Mouse (Mus musculus) liver, embryonic 13.5 days (tissue): ENCODE results near the gene Arf4. TPM values are rescaled to one million over a fixed set of nuclear protein-coding genes. Genes with fewer than 3 reads are reported as not detected.

Experiments used
- ATAC-seq: fragments of 200-750 bp; cut with Nextera tagmentation; 2 replicates; pipeline ENCODE4 v1.8.0; 2017; ENCODE audit warnings: low read depth, mild to moderate bottlenecking, moderate number of reproducible peaks, moderate library complexity
- DNase-seq: peaks from one replicate; pipeline ENCODE4 v3.0.0; 2022
- H3K27ac ChIP-seq: fragments of 300-500 bp; sonication (generic); 2 replicates; pipeline ENCODE4 v1.5.1; 2015; ENCODE audit warnings: moderate library complexity, mild to moderate bottlenecking, inconsistent platforms
- H3K27me3 ChIP-seq: fragments of 300-500 bp; sonication (generic); 2 replicates; pipeline ENCODE4 v1.6.1; 2015; ENCODE audit warnings: mild to moderate bottlenecking, inconsistent platforms
- H3K36me3 ChIP-seq: fragments of 300-500 bp; sonication (generic); 2 replicates; pipeline ENCODE4 v1.6.1; 2015; ENCODE audit warnings: mild to moderate bottlenecking, inconsistent platforms
- H3K4me1 ChIP-seq: fragments of 300-500 bp; sonication (generic); replicated peaks from 2 replicates; pipeline ENCODE4 v1.6.1; 2015; ENCODE audit warnings: inconsistent platforms
- H3K4me2 ChIP-seq: fragments of 300-500 bp; sonication (generic); 2 replicates; pipeline ENCODE4 v1.6.1; 2015; ENCODE audit warnings: inconsistent platforms, mild to moderate bottlenecking, moderate library complexity
- H3K4me3 ChIP-seq: fragments of 300-500 bp; sonication (generic); replicated peaks from 2 replicates; pipeline ENCODE4 v1.5.1; 2015; ENCODE audit warnings: mild to moderate bottlenecking, inconsistent platforms
- H3K9ac ChIP-seq: fragments of 300-500 bp; sonication (generic); 2 replicates; pipeline ENCODE4 v1.6.1; 2015; ENCODE audit warnings: mild to moderate bottlenecking, inconsistent platforms
- H3K9me3 ChIP-seq: fragments of 300-500 bp; sonication (generic); replicated peaks from 2 replicates; pipeline ENCODE4 v1.6.1; 2016; ENCODE audit warnings: inconsistent platforms
- WGBS: fragments of 180-500 bp; shearing (Covaris S2); methylation state at CpG from one replicate; pipeline ENCODE4 v1.1.7; 2015; ENCODE audit not compliant: insufficient replicate concordance; 5-methylcytosine and 5-hydroxymethylcytosine counted together
- polyA plus RNA-seq: library from polyadenylated mRNA; unstranded; fragments of >200 nt; fragmentation: Nextera tagmentation; extraction: Ambion mirVana; gene quantifications from 2 replicates; pipeline ENCODE4 v1.2.1, GENCODE M21; 2015

Arf4 gene
- 160 and 203 TPM in 2 replicates for polyA plus RNA-seq

- H3K4me1 ChIP-seq, result peaks cover 40% of the 10 kb centered on the region
- H3K9me3 ChIP-seq, result no peaks in the 10 kb centered on the region
- H3K27me3 ChIP-seq, result no peaks in the 10 kb centered on the region
- DNase-seq (peak; percentile 97), ATAC-seq (peak; percentile 98)
- peaks cover 3% of the 10 kb centered on the region for H3K36me3 ChIP-seq
- H3K27ac ChIP-seq, result peak within 1 kb of the TSS; percentile 96
- under 1% methylated on average over 81 of the region's 83 CpGs for WGBS
- H3K4me2 ChIP-seq, result peak within 1 kb of the TSS; percentile 86
- peak within 1 kb of the TSS; percentile 97 for H3K9ac ChIP-seq
- H3K4me3 ChIP-seq, result peak within 1 kb of the TSS; percentile 93
These were observed at the start of gene Arf4 for GRCm38 (mm10) chr14:26637851-26638707. Gene Arf4, plus strand, starts transcription at chr14:26638074.

- Histone ChIP-seq H3K4me2 (no peak overlapping the region), H3K36me3 (0 out of 2 replicates have a peak, but pooled peaks cover 3% of the 10 kb centered on the region), H3K27ac (peak overlapping the region; percentile 44), H3K4me1 (peaks cover 78% of the 10 kb centered on the region), H3K4me3 (no peak overlapping the region), H3K9ac (no peak overlapping the region), H3K9me3 (no peaks in the 10 kb centered on the region), H3K27me3 (no peaks in the 10 kb centered on the region)
- DNase-seq (peak; percentile 23), ATAC-seq (no peak)
These were observed 46.5 kb upstream of the Arf4 start for GRCm38 (mm10) chr14:26591353-26591752.

GRCm38 (mm10) chr14:26593281-26593895, 44.5 kb upstream of the Arf4 start:
- peak; percentile 54 for ATAC-seq
- Histone ChIP-seq H3K9ac (peak overlapping the region; percentile 33; the same call in 1 of the 2 replicates), H3K9me3 (no peaks in the 10 kb centered on the region), H3K27me3 (no peaks in the 10 kb centered on the region), H3K4me3 (no peak overlapping the region), H3K4me2 (peak overlapping the region; percentile 18; the same call in 1 of the 2 replicates), H3K4me1 (peaks cover 69% of the 10 kb centered on the region), H3K36me3 (peaks cover 20% of the 10 kb centered on the region), H3K27ac (peak overlapping the region; percentile 90)
- DNase-seq, result no peak
- WGBS, result 23% methylated on average over 2 of the region's 2 CpGs

GRCm38 (mm10) chr14:26595167-26595566, 42.7 kb upstream of the Arf4 start:
- DNase-seq (peak; percentile 63), ATAC-seq (peak; percentile 86)
- WGBS, result 23% methylated on average over 7 of the region's 7 CpGs
- H3K4me2 ChIP-seq, result peak overlapping the region; percentile 50
- peak overlapping the region; percentile 90 for H3K27ac ChIP-seq
- H3K4me3 ChIP-seq, result peak overlapping the region; percentile 18
- peak overlapping the region; percentile 47; the same call in 1 of the 2 replicates for H3K9ac ChIP-seq
- peaks cover 58% of the 10 kb centered on the region for H3K4me1 ChIP-seq
- peaks cover 29% of the 10 kb centered on the region for H3K36me3 ChIP-seq
- no peaks in the 10 kb centered on the region for H3K9me3 ChIP-seq
- no peaks in the 10 kb centered on the region for H3K27me3 ChIP-seq

GRCm38 (mm10) chr14:26595695-26596365, 42.0 kb upstream of the Arf4 start:
- H3K4me1 ChIP-seq, result peaks cover 57% of the 10 kb centered on the region
- peaks cover 30% of the 10 kb centered on the region for H3K36me3 ChIP-seq
- peak overlapping the region; percentile 49; the same call in 1 of the 2 replicates for H3K9ac ChIP-seq
- H3K27me3 ChIP-seq, result no peaks in the 10 kb centered on the region
- 14% methylated on average over 5 of the region's 5 CpGs for WGBS
- H3K9me3 ChIP-seq, result no peaks in the 10 kb centered on the region
- peak overlapping the region; percentile 90 for H3K27ac ChIP-seq
- DNase-seq (peak; percentile 31), ATAC-seq (peak; percentile 75)
- H3K4me2 ChIP-seq, result peak overlapping the region; percentile 50
- no peak overlapping the region for H3K4me3 ChIP-seq

GRCm38 (mm10) chr14:26605354-26605753, 32.5 kb upstream of the Arf4 start:
- 0 out of 2 replicates have a peak, but pooled peaks cover 2% of the 10 kb centered on the region for H3K4me1 ChIP-seq
- no peaks in the 10 kb centered on the region for H3K9me3 ChIP-seq
- peaks cover 62% of the 10 kb centered on the region for H3K36me3 ChIP-seq
- ATAC-seq (no peak), DNase-seq (no peak)
- H3K9ac ChIP-seq, result no peak overlapping the region
- H3K4me2 ChIP-seq, result no peak overlapping the region
- no peaks in the 10 kb centered on the region for H3K27me3 ChIP-seq
- no peak overlapping the region for H3K4me3 ChIP-seq
- no peak overlapping the region for H3K27ac ChIP-seq
- WGBS, result 79% methylated on average over 4 of the region's 4 CpGs

GRCm38 (mm10) chr14:26609674-26610073, 28.2 kb upstream of the Arf4 start:
- Histone ChIP-seq H3K9me3 (no peaks in the 10 kb centered on the region), H3K36me3 (peaks cover 57% of the 10 kb centered on the region), H3K27ac (no peak overlapping the region), H3K4me2 (no peak overlapping the region), H3K4me1 (0 out of 2 replicates have a peak, but pooled peaks cover 2% of the 10 kb centered on the region), H3K27me3 (no peaks in the 10 kb centered on the region), H3K9ac (no peak overlapping the region), H3K4me3 (no peak overlapping the region)
- 61% methylated on average over 1 of the region's 1 CpGs for WGBS
- ATAC-seq (no peak), DNase-seq (no peak)

- 60% methylated on average over 4 of the region's 4 CpGs for WGBS
- peaks cover 50% of the 10 kb centered on the region for H3K36me3 ChIP-seq
These were observed 27.2 kb upstream of the Arf4 start for GRCm38 (mm10) chr14:26610689-26611088.

GRCm38 (mm10) chr14:26625301-26625700, 12.6 kb upstream of the Arf4 start:
- H3K27ac ChIP-seq, result no peak overlapping the region
- H3K9me3 ChIP-seq, result no peaks in the 10 kb centered on the region
- ATAC-seq (no peak), DNase-seq (no peak)
- no peaks in the 10 kb centered on the region for H3K27me3 ChIP-seq
- H3K36me3 ChIP-seq, result peaks cover 66% of the 10 kb centered on the region
- no peak overlapping the region for H3K4me3 ChIP-seq
- no peak overlapping the region for H3K9ac ChIP-seq
- no peak overlapping the region for H3K4me2 ChIP-seq
- H3K4me1 ChIP-seq, result no peaks in the 10 kb centered on the region
- WGBS, result 73% methylated on average over 4 of the region's 4 CpGs

More at GRCm38 (mm10) chr14:26610689-26611088, 27.2 kb upstream of the Arf4 start:
- ATAC-seq (no peak), DNase-seq (no peak)
- no peak overlapping the region for H3K4me3 ChIP-seq
- no peak overlapping the region for H3K27ac ChIP-seq
- no peak overlapping the region for H3K9ac ChIP-seq
- H3K9me3 ChIP-seq, result no peaks in the 10 kb centered on the region
- 0 out of 2 replicates have a peak, but pooled peaks cover 2% of the 10 kb centered on the region for H3K4me1 ChIP-seq
- H3K27me3 ChIP-seq, result no peaks in the 10 kb centered on the region
- H3K4me2 ChIP-seq, result no peak overlapping the region

- Histone ChIP-seq H3K27me3 (no peaks in the 10 kb centered on the region), H3K9me3 (no peaks in the 10 kb centered on the region), H3K27ac (no peak overlapping the region), H3K4me1 (no peaks in the 10 kb centered on the region), H3K4me2 (no peak overlapping the region), H3K9ac (no peak overlapping the region), H3K36me3 (peaks cover 57% of the 10 kb centered on the region), H3K4me3 (no peak overlapping the region)
- DNase-seq, result no peak
- ATAC-seq, result no peak
- WGBS, result 68% methylated on average over 5 of the region's 5 CpGs
These were observed 11.2 kb upstream of the Arf4 start for GRCm38 (mm10) chr14:26626605-26627140.
